Mouse (Mus musculus) CH12.LX (cell line): ENCODE measurements at regions not wholly inside any gene's neighbourhood (a gene's known extent, or its start where the extent isn't known, plus 50 kb on each side); places are given as distances from the start of the nearest gene placed in this dataset.

Experiments used
- DNase-seq: peaks from one replicate; pipeline ENCODE4 v3.0.0-alpha.2; 2013; ENCODE audit errors: extremely low read depth
- H3K27ac ChIP-seq: 2 replicates; pipeline ENCODE4 v1.5.1; 2012; ENCODE audit warnings: low read depth, mild to moderate bottlenecking, control low read depth, moderate library complexity; ENCODE audit not compliant: insufficient read depth
- H3K27me3 ChIP-seq: replicated peaks from 2 replicates; pipeline ENCODE3; 2012; ENCODE audit warnings: inconsistent platforms
- H3K36me3 ChIP-seq, 2 experiments: replicated peaks in 1 of 2; 2 replicates each; pipeline versions ENCODE3 to v1.6.1; 2012; ENCODE audit warnings: inconsistent platforms in 1 of 2, low read length in 1 of 2, mild to moderate bottlenecking in 1 of 2, mixed read lengths in 1 of 2, moderate library complexity in 1 of 2; ENCODE audit not compliant: control insufficient read depth in 1 of 2, insufficient read depth in 1 of 2
- H3K4me1 ChIP-seq, 2 experiments: 2 replicates each; pipeline ENCODE4 v1.6.1; 2012; ENCODE audit warnings: inconsistent platforms in 1 of 2, moderate library complexity in 1 of 2; ENCODE audit not compliant: insufficient read depth in 2 of 2, control insufficient read depth in 1 of 2
- H3K4me2 ChIP-seq: 2 replicates; pipeline ENCODE4 v1.6.1; 2012; ENCODE audit warnings: low read depth, mild to moderate bottlenecking, control low read depth; ENCODE audit not compliant: poor library complexity, insufficient read depth, severe bottlenecking
- H3K4me3 ChIP-seq, 3 experiments: fragments of 150-350 bp in 1 of 3; sonication (generic) in 1 of 3; replicated peaks in 1 of 3; 2 replicates each; pipeline versions ENCODE3 to v1.5.1; 2011 to 2012; ENCODE audit warnings: low read depth in 2 of 3, low read length in 2 of 3, mild to moderate bottlenecking in 2 of 3, moderate library complexity in 2 of 3, control low read depth in 1 of 3, improper control_type of control experiment in 1 of 3, inconsistent platforms in 1 of 3, mixed read lengths in 1 of 3; ENCODE audit not compliant: poor library complexity in 1 of 3
- H3K79me2 ChIP-seq: replicated peaks from 2 replicates; pipeline ENCODE4 v1.6.1; 2012; ENCODE audit warnings: mild to moderate bottlenecking, moderate library complexity; ENCODE audit not compliant: control insufficient read depth, poor library complexity, insufficient read depth, severe bottlenecking; ENCODE audit errors: extremely low read depth
- H3K9ac ChIP-seq: 2 replicates; pipeline ENCODE4 v1.6.1; 2012; ENCODE audit warnings: low read depth, mild to moderate bottlenecking, control low read depth, moderate library complexity; ENCODE audit not compliant: insufficient read depth
- H3K9me3 ChIP-seq: replicated peaks from 2 replicates; pipeline ENCODE3; 2012; ENCODE audit warnings: low read length, inconsistent platforms, mixed read lengths
- BHLHE40 ChIP-seq: IDR thresholded peaks from 2 replicates; pipeline ENCODE4 v1.6.1; 2011; ENCODE audit warnings: mild to moderate bottlenecking, low read depth, low read length, improper control_type of control experiment
- CHD1 ChIP-seq: IDR thresholded peaks from 2 replicates; pipeline ENCODE4 v1.6.1; 2012; ENCODE audit warnings: low read depth, low read length, improper control_type of control experiment, inconsistent platforms
- CHD2 ChIP-seq: IDR thresholded peaks from 2 replicates; pipeline ENCODE4 v1.6.1; 2011; ENCODE audit warnings: low read length, improper control_type of control experiment
- CTCF ChIP-seq, 2 experiments: IDR thresholded peaks in 1 of 2; conservative IDR thresholded peaks in 1 of 2; 2 replicates each; pipeline ENCODE4 v1.5.1; 2011 to 2012; ENCODE audit warnings: low read depth in 2 of 2, low read length in 2 of 2, improper control_type of control experiment in 1 of 2, inconsistent platforms in 1 of 2, mild to moderate bottlenecking in 1 of 2, moderate library complexity in 1 of 2
- E2F4 ChIP-seq: IDR thresholded peaks from 2 replicates; pipeline ENCODE4 v1.6.1; 2011; ENCODE audit warnings: low read depth, low read length, improper control_type of control experiment; ENCODE audit not compliant: insufficient replicate concordance
- EP300 ChIP-seq: IDR thresholded peaks from 2 replicates; pipeline ENCODE4 v1.6.1; 2011; ENCODE audit warnings: low read length, improper control_type of control experiment
- ETS1 ChIP-seq: conservative IDR thresholded peaks from 2 replicates; pipeline ENCODE4 v1.6.1; 2012; ENCODE audit warnings: low read depth, mild to moderate bottlenecking, inconsistent platforms, low read length, improper control_type of control experiment, moderate library complexity
- GABPA ChIP-seq: IDR thresholded peaks from 2 replicates; pipeline ENCODE4 v1.6.1; 2012; ENCODE audit warnings: low read depth, low read length, improper control_type of control experiment, inconsistent platforms; ENCODE audit not compliant: insufficient replicate concordance
- HCFC1 ChIP-seq: IDR thresholded peaks from 2 replicates; pipeline ENCODE4 v1.6.1; 2012; ENCODE audit warnings: low read depth, mild to moderate bottlenecking, inconsistent platforms, low read length, improper control_type of control experiment
- IRF4 ChIP-seq: IDR thresholded peaks from 2 replicates; pipeline ENCODE4 v1.6.1; 2014; ENCODE audit warnings: low read depth, mild to moderate bottlenecking, inconsistent platforms, low read length, improper control_type of control experiment
- JUND ChIP-seq: conservative IDR thresholded peaks from 2 replicates; pipeline ENCODE4 v1.6.1; 2011; ENCODE audit warnings: low read depth, low read length, improper control_type of control experiment
- KAT2A ChIP-seq: IDR thresholded peaks from 2 replicates; pipeline ENCODE4 v1.6.1; 2012; ENCODE audit warnings: low read length, improper control_type of control experiment, inconsistent platforms; ENCODE audit not compliant: insufficient replicate concordance
- MAFK ChIP-seq: IDR thresholded peaks from 2 replicates; pipeline ENCODE4 v1.6.1; 2011; ENCODE audit warnings: low read length, improper control_type of control experiment; ENCODE audit not compliant: insufficient replicate concordance
- MAX ChIP-seq: IDR thresholded peaks from 2 replicates; pipeline ENCODE4 v1.6.1; 2011; ENCODE audit warnings: low read length, improper control_type of control experiment
- MAZ ChIP-seq: IDR thresholded peaks from 2 replicates; pipeline ENCODE4 v1.6.1; 2012; ENCODE audit warnings: low read depth, mild to moderate bottlenecking, inconsistent platforms, low read length, improper control_type of control experiment, moderate library complexity
- MEF2A ChIP-seq: IDR thresholded peaks from 2 replicates; pipeline ENCODE4 v1.6.1; 2014; ENCODE audit warnings: low read depth, mild to moderate bottlenecking, inconsistent platforms, low read length, improper control_type of control experiment, borderline replicate concordance
- MYC ChIP-seq: IDR thresholded peaks from 2 replicates; pipeline ENCODE4 v1.6.1; 2011; ENCODE audit warnings: low read depth, mild to moderate bottlenecking, improper control_type of control experiment, low read length
- NRF1 ChIP-seq: IDR thresholded peaks from 2 replicates; pipeline ENCODE4 v1.6.1; 2014; ENCODE audit warnings: low read depth, mild to moderate bottlenecking, inconsistent platforms, low read length, improper control_type of control experiment, moderate library complexity
- PAX5 ChIP-seq: IDR thresholded peaks from 2 replicates; pipeline ENCODE4 v1.6.1; 2012; ENCODE audit warnings: low read length, inconsistent platforms, mixed read lengths
- POLR2A ChIP-seq: IDR thresholded peaks from 2 replicates; pipeline ENCODE4 v1.6.1; 2011; ENCODE audit warnings: low read depth, mild to moderate bottlenecking, improper control_type of control experiment, low read length
- RAD21 ChIP-seq: IDR thresholded peaks from 2 replicates; pipeline ENCODE4 v1.6.1; 2011; ENCODE audit warnings: low read depth, mild to moderate bottlenecking, low read length, improper control_type of control experiment, moderate library complexity
- RCOR1 ChIP-seq: conservative IDR thresholded peaks from 2 replicates; pipeline ENCODE4 v1.6.1; 2012; ENCODE audit warnings: low read depth, mild to moderate bottlenecking, inconsistent platforms, low read length, improper control_type of control experiment
- SIN3A ChIP-seq: IDR thresholded peaks from 2 replicates; pipeline ENCODE4 v1.6.1; 2012; ENCODE audit warnings: low read length, improper control_type of control experiment, inconsistent platforms
- SMC3 ChIP-seq: IDR thresholded peaks from 2 replicates; pipeline ENCODE4 v1.6.1; 2011; ENCODE audit warnings: low read depth, low read length, improper control_type of control experiment
- TCF12 ChIP-seq: IDR thresholded peaks from 2 replicates; pipeline ENCODE4 v1.6.1; 2014; ENCODE audit warnings: low read depth, mild to moderate bottlenecking, inconsistent platforms, low read length, improper control_type of control experiment
- UBTF ChIP-seq: IDR thresholded peaks from 2 replicates; pipeline ENCODE4 v1.6.1; 2012; ENCODE audit warnings: low read depth, mild to moderate bottlenecking, inconsistent platforms, low read length, improper control_type of control experiment, moderate library complexity
- USF1 ChIP-seq: IDR thresholded peaks from 2 replicates; pipeline ENCODE4 v1.6.1; 2014; ENCODE audit warnings: low read depth, mild to moderate bottlenecking, inconsistent platforms, low read length, improper control_type of control experiment
- USF2 ChIP-seq: conservative IDR thresholded peaks from 2 replicates; pipeline ENCODE4 v1.6.1; 2011; ENCODE audit warnings: low read depth, low read length, improper control_type of control experiment
- ZC3H11A ChIP-seq: IDR thresholded peaks from 2 replicates; pipeline ENCODE4 v1.6.1; 2012; ENCODE audit warnings: low read depth, mild to moderate bottlenecking, inconsistent platforms, low read length, improper control_type of control experiment
- ZMIZ1 ChIP-seq: IDR thresholded peaks from 2 replicates; pipeline ENCODE4 v1.6.1; 2012; ENCODE audit warnings: low read depth, mild to moderate bottlenecking, inconsistent platforms, low read length, improper control_type of control experiment
- ZNF384 ChIP-seq: IDR thresholded peaks from 2 replicates; pipeline ENCODE4 v1.6.1; 2012; ENCODE audit warnings: low read depth, low read length, improper control_type of control experiment, inconsistent platforms
- dilution Hi-C: fragments of 300-500 bp; cut with MboI; formaldehyde crosslinking; loops from 2 replicates; pipeline ENCODE4 v1.14.3; 2020; ENCODE audit warnings: low sequenced_read_pairs; ENCODE audit not compliant: extremely low pct_unique_long_range_greater_than_20kb, extremely low pct_ligation_motif_present
- in situ Hi-C: fragments of 300-500 bp; cut with MboI; formaldehyde crosslinking; loops from 3 replicates; pipeline ENCODE4 v1.14.3; 2019; ENCODE audit warnings: low sequenced_read_pairs, low pct_ligation_motif_present, low pct_unique_long_range_greater_than_20kb, mixed read lengths

- dilution Hi-C loops (no loop called here), in situ Hi-C loops (no loop called here)
- peak; percentile 70 for DNase-seq
Measured at GRCm38 (mm10) chr1:154103597-154103923, 97.4 kb upstream of the Zfp648 start.

GRCm38 (mm10) chr1:154104006-154104600, 96.9 kb upstream of the Zfp648 start:
- Histone ChIP-seq H3K4me3 (peak overlapping the region; percentile 14 to 50 (median 46)), H3K27ac (peak overlapping the region; percentile 89), H3K9ac (peak overlapping the region; percentile 87), H3K4me2 (peak overlapping the region; percentile 99), H3K9me3 (no peaks in the 10 kb centered on the region), H3K4me1 (peaks cover 14 to 59% of the 10 kb centered on the region in 2 experiments), H3K36me3 (no peaks in the 10 kb centered on the region), H3K27me3 (no peaks in the 10 kb centered on the region), H3K79me2 (no peaks in the 10 kb centered on the region)
- DNase-seq = no peak
- in situ Hi-C loops = no loop called here
- TF ChIP-seq MYC (no peak), E2F4 (no peak), EP300 (0 out of 2 replicates have a peak, but pooled peaks have one; percentile 10), IRF4 (peak; percentile 59; the same call in 1 of the 2 replicates)
- dilution Hi-C loops = no loop called here

More at GRCm38 (mm10) chr1:154103597-154103923, 97.4 kb upstream of the Zfp648 start:
- Histone ChIP-seq H3K9ac (peak overlapping the region; percentile 87), H3K4me2 (peak overlapping the region; percentile 99), H3K79me2 (no peaks in the 10 kb centered on the region), H3K4me3 (peak overlapping the region; percentile 14 to 50 (median 46)), H3K4me1 (peaks cover 14 to 64% of the 10 kb centered on the region in 2 experiments), H3K9me3 (no peaks in the 10 kb centered on the region), H3K27ac (peak overlapping the region; percentile 89), H3K27me3 (no peaks in the 10 kb centered on the region), H3K36me3 (no peaks in the 10 kb centered on the region)
- TF ChIP-seq GABPA (no peak), JUND (no peak), USF1 (no peak; the same call in 1 of the 2 replicates), SMC3 (no peak), KAT2A (no peak), RAD21 (no peak), NRF1 (no peak), UBTF (no peak), E2F4 (no peak), MAZ (no peak), EP300 (peak; percentile 58; the same call in 1 of the 2 replicates), ZNF384 (peak; percentile 71), ZMIZ1 (no peak), MYC (no peak), SIN3A (no peak), USF2 (no peak), POLR2A (no peak), RCOR1 (no peak), MEF2A (0 out of 2 replicates have a peak, but pooled peaks have one; percentile 41), HCFC1 (no peak), IRF4 (no peak; the same call in 1 of the 2 replicates), MAX (no peak), CTCF (conservative IDR thresholded peaks at IDR 0.05 in 1 of 2, IDR thresholded peaks at IDR 0.05 in 1 of 2; ENCODE audit: low read depth in 2 of 2, low read length in 2 of 2) (no peak), CHD2 (no peak), PAX5 (no peak), MAFK (no peak), CHD1 (no peak), ZC3H11A (no peak), ETS1 (peak; percentile 43; the same call in 1 of the 2 replicates), TCF12 (peak; percentile 37; the same call in 1 of the 2 replicates), BHLHE40 (peak; percentile 53)
